Mouse (Mus musculus): Measurements from ENCODE around the gene Gaa. TPM values are rescaled to one million over a fixed set of nuclear protein-coding genes. Genes with fewer than 3 reads are reported as not detected.
A peak's percentile ranks its signal among the peaks of the same experiment; 100 is the strongest.

The Gaa gene
- polyA plus RNA-seq, 1 experiment from 2014 or later, result 62.3 TPM

- H3K27me3 ChIP-seq (replicated peaks; ENCODE audit: control insufficient read depth, insufficient read depth, low read length), result no peaks in the 10 kb centered on the region
- peak overlapping the region; percentile 87 for H3K4me2 ChIP-seq (ENCODE audit: low read length)
- H3K4me3 ChIP-seq (ENCODE audit: low read depth, low read length), result peak overlapping the region; percentile 94
- ATAC-seq (replicated peaks; ENCODE audit: low FRiP score, low TSS enrichment, low read depth), result no peak
- no peak overlapping the region for H3K27ac ChIP-seq (ENCODE audit: low read depth)
- DNase-seq (ENCODE audit: low spot score), result no peak
- peaks cover 25% of the 10 kb centered on the region for H3K36me3 ChIP-seq (ENCODE audit: control insufficient read depth, insufficient read depth, low read length)
- no peak overlapping the region for H3K9ac ChIP-seq (ENCODE audit: low read length)
- peaks cover 14% of the 10 kb centered on the region for H3K4me1 ChIP-seq (replicated peaks; ENCODE audit: control insufficient read depth, insufficient read depth, low read length)
- WGBS, result 22% methylated on average over 2 of the region's 2 CpGs
- no peaks in the 10 kb centered on the region for H3K9me3 ChIP-seq (ENCODE audit: control insufficient read depth, low read length)
Measured at GRCm38 (mm10) chr11:119300986-119301385, 33.3 kb downstream of the Gaa start.

GRCm38 (mm10) chr11:119304904-119305712, 37.4 kb downstream of the Gaa start:
- no peak for ATAC-seq (replicated peaks; ENCODE audit: low FRiP score, low TSS enrichment, low read depth)
- WGBS, result 44% methylated on average over 16 of the region's 16 CpGs
- peak; percentile 76 for DNase-seq (ENCODE audit: low spot score)
- no peak overlapping the region for H3K9ac ChIP-seq (ENCODE audit: low read length)
- no peaks in the 10 kb centered on the region for H3K36me3 ChIP-seq (ENCODE audit: control insufficient read depth, insufficient read depth, low read length)
- H3K27ac ChIP-seq (ENCODE audit: low read depth), result no peak overlapping the region
- no peaks in the 10 kb centered on the region for H3K27me3 ChIP-seq (replicated peaks; ENCODE audit: control insufficient read depth, insufficient read depth, low read length)
- no peak overlapping the region for H3K4me3 ChIP-seq (ENCODE audit: low read depth, low read length)
- H3K4me1 ChIP-seq (replicated peaks; ENCODE audit: control insufficient read depth, insufficient read depth, low read length), result peaks cover 6% of the 10 kb centered on the region
- H3K4me2 ChIP-seq (ENCODE audit: low read length), result no peak overlapping the region
- no peaks in the 10 kb centered on the region for H3K9me3 ChIP-seq (ENCODE audit: control insufficient read depth, low read length)

DNA sequence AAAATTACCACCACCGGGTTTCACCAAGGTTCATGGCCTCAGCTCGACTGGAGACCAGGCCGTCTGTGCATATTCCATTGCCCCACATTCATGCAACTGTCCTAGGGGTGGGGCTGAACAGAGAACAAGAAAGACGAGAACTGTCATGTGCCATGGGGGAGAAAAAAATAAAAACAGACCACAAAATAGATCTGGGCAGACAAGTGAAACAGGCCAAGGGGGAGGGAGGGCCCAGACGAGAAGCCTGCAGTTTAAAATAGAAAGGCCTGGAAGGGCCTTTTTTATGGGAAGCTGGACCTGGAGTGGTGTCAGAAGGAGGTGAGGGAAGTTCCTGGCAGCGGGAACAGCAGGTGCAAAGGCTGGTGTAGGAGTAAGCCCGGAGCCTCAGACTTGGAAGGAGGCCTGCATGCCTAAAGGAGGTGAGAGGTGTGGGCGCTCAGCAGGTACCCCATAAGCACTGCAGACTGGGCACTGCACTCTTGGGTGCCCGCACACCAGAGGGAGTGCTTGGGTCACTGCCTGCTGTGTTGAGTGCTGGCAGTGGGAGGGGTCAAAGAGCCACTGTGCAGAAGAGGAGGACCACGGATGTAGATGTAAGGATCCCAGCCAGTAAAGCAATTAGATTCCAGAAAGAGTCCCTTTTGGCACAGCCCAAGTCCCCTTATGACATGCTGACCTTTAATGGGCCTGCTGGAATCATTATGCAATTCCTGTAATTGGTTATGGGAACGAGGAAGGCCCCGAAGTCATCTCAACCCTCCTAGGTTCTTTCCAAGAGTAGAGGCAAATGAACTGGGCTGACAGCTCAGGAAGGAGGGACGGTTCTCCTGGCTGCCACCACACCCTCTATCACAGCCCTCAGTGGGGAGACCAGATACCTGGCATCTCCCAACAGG, 39.3 kb downstream of the Gaa start:
- WGBS, result 57% methylated on average over 13 of the region's 13 CpGs
- H3K27me3 ChIP-seq (replicated peaks; ENCODE audit: control insufficient read depth, insufficient read depth, low read length), result no peaks in the 10 kb centered on the region
- DNase-seq (ENCODE audit: low spot score) (no peak), ATAC-seq (replicated peaks; ENCODE audit: low FRiP score, low TSS enrichment, low read depth) (no peak)
- no peak overlapping the region for H3K9ac ChIP-seq (ENCODE audit: low read length)
- no peaks in the 10 kb centered on the region for H3K9me3 ChIP-seq (ENCODE audit: control insufficient read depth, low read length)
- H3K27ac ChIP-seq (ENCODE audit: low read depth), result no peak overlapping the region
- no peaks in the 10 kb centered on the region for H3K36me3 ChIP-seq (ENCODE audit: control insufficient read depth, insufficient read depth, low read length)
- no peak overlapping the region for H3K4me3 ChIP-seq (ENCODE audit: low read depth, low read length)
- no peaks in the 10 kb centered on the region for H3K4me1 ChIP-seq (replicated peaks; ENCODE audit: control insufficient read depth, insufficient read depth, low read length)
- no peak overlapping the region for H3K4me2 ChIP-seq (ENCODE audit: low read length)

DNA sequence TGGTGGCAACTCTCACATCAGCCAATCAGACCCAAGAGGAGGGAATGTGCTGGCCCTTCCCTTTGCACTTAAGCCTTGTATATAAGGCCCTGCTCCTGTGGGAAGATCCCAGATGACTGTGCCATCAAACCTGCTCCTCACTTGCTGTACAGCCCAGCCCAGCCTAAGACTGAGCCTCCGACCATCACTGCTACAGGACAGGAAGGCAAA, 39.9 kb downstream of the Gaa start, which contains the start of gene Card14:
Card14 (plus strand) TSS at position 111 of the 210 bp plus-strand sequence.
- ATAC-seq (replicated peaks; ENCODE audit: low FRiP score, low TSS enrichment, low read depth) (no peak), DNase-seq (ENCODE audit: low spot score) (no peak)
- H3K4me1 ChIP-seq (replicated peaks; ENCODE audit: control insufficient read depth, insufficient read depth, low read length), result no peaks in the 10 kb centered on the region
- no peak within 1 kb of the TSS for H3K4me3 ChIP-seq (ENCODE audit: low read depth, low read length)
- no peaks in the 10 kb centered on the region for H3K27me3 ChIP-seq (replicated peaks; ENCODE audit: control insufficient read depth, insufficient read depth, low read length)
- H3K36me3 ChIP-seq (ENCODE audit: control insufficient read depth, insufficient read depth, low read length), result no peaks in the 10 kb centered on the region
- H3K9ac ChIP-seq (ENCODE audit: low read length), result no peak within 1 kb of the TSS
- H3K4me2 ChIP-seq (ENCODE audit: low read length), result no peak within 1 kb of the TSS
- H3K9me3 ChIP-seq (ENCODE audit: control insufficient read depth, low read length), result no peaks in the 10 kb centered on the region
- WGBS, result 44% methylated on average over 1 of the region's 1 CpGs
- no peak within 1 kb of the TSS for H3K27ac ChIP-seq (ENCODE audit: low read depth)

- Histone ChIP-seq H3K27me3 (replicated peaks; ENCODE audit: control insufficient read depth, insufficient read depth, low read length) (no peaks in the 10 kb centered on the region), H3K4me1 (replicated peaks; ENCODE audit: control insufficient read depth, insufficient read depth, low read length) (no peaks in the 10 kb centered on the region), H3K4me2 (ENCODE audit: low read length) (no peak overlapping the region), H3K36me3 (ENCODE audit: control insufficient read depth, insufficient read depth, low read length) (no peaks in the 10 kb centered on the region), H3K4me3 (ENCODE audit: low read depth, low read length) (no peak overlapping the region), H3K9me3 (ENCODE audit: control insufficient read depth, low read length) (no peaks in the 10 kb centered on the region), H3K9ac (ENCODE audit: low read length) (no peak overlapping the region), H3K27ac (ENCODE audit: low read depth) (no peak overlapping the region)
- DNase-seq (ENCODE audit: low spot score) (no peak), ATAC-seq (replicated peaks; ENCODE audit: low FRiP score, low TSS enrichment, low read depth) (no peak)
- WGBS, result 25% methylated on average over 11 of the region's 11 CpGs
Measured at GRCm38 (mm10) chr11:119307916-119308315, 40.2 kb downstream of the Gaa start.

DNA sequence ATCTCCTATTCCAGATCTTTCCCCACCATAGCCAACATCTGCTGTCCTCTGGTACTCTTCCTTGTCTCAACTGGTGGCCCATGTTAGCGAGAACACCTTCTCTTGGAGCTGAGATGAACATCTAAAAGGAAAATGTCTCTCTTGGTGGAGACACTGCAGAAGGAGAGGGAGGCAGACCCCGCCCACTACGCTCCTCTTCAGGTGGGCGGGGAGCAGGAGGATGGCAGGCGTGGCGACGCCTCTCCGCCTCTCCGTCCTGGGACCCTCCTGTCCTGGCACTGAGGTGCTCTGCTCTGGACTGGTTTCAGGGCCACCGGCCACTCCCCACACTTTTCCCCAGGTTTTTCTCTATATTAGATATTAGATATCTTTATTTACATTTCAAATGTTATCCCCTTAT, 42.9 kb downstream of the Gaa start:
- DNase-seq (ENCODE audit: low spot score), result no peak
- Histone ChIP-seq H3K27me3 (replicated peaks; ENCODE audit: control insufficient read depth, insufficient read depth, low read length) (no peaks in the 10 kb centered on the region), H3K27ac (ENCODE audit: low read depth) (no peak overlapping the region), H3K36me3 (ENCODE audit: control insufficient read depth, insufficient read depth, low read length) (no peaks in the 10 kb centered on the region), H3K4me1 (replicated peaks; ENCODE audit: control insufficient read depth, insufficient read depth, low read length) (no peaks in the 10 kb centered on the region), H3K9me3 (ENCODE audit: control insufficient read depth, low read length) (no peaks in the 10 kb centered on the region), H3K4me3 (ENCODE audit: low read depth, low read length) (no peak overlapping the region), H3K9ac (ENCODE audit: low read length) (no peak overlapping the region), H3K4me2 (ENCODE audit: low read length) (no peak overlapping the region)
- ATAC-seq (replicated peaks; ENCODE audit: low FRiP score, low TSS enrichment, low read depth), result no peak
- 15% methylated on average over 10 of the region's 10 CpGs for WGBS

DNA sequence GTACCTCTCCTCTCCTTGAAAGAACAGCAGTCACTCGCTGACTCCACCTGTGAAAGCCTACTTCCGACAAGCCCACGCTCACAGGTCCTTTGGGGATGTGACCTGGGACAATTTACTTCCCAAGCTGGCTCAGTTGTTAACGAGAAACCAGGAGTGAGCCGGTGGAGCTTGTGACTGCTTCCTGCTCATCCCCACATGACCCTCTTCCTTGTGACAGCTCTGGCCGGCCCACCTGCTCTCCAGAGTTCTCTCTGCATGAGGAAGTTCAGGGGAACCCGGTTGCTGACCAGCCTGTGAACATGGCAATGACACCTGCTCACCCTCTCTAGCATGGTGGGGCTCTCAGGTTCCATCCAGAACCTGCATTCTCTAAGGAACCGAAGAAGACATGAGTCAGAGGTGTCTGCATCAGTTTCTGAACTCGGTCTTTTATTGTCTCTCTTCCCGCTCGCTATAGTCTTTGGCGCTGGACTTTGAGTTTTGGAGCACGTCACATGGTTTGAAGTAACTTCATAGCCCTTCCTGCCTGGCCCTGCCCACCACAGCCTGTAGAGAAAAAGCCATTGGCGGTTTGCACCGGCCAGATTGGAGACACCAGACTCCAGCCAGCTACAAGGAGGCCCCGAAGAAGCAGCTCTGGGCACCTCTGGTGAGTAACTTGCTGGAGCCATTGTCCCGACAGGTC, 46.7 kb downstream of the Gaa start:
- Histone ChIP-seq H3K36me3 (ENCODE audit: control insufficient read depth, insufficient read depth, low read length) (no peaks in the 10 kb centered on the region), H3K4me2 (ENCODE audit: low read length) (peak overlapping the region; percentile 38), H3K27me3 (replicated peaks; ENCODE audit: control insufficient read depth, insufficient read depth, low read length) (no peaks in the 10 kb centered on the region), H3K4me1 (replicated peaks; ENCODE audit: control insufficient read depth, insufficient read depth, low read length) (no peaks in the 10 kb centered on the region), H3K27ac (ENCODE audit: low read depth) (peak overlapping the region; percentile 80), H3K4me3 (ENCODE audit: low read depth, low read length) (peak overlapping the region; percentile 11; the same call in 1 of the 2 replicates), H3K9ac (ENCODE audit: low read length) (no peak overlapping the region), H3K9me3 (ENCODE audit: control insufficient read depth, low read length) (no peaks in the 10 kb centered on the region)
- ATAC-seq (replicated peaks; ENCODE audit: low FRiP score, low TSS enrichment, low read depth), result peak; percentile 79
- DNase-seq (ENCODE audit: low spot score), result peak; percentile 76
- WGBS, result 64% methylated on average over 17 of the region's 17 CpGs

- no peak overlapping the region for H3K4me3 ChIP-seq (ENCODE audit: low read depth, low read length)
- no peaks in the 10 kb centered on the region for H3K36me3 ChIP-seq (ENCODE audit: control insufficient read depth, insufficient read depth, low read length)
- no peak overlapping the region for H3K4me2 ChIP-seq (ENCODE audit: low read length)
- no peaks in the 10 kb centered on the region for H3K9me3 ChIP-seq (ENCODE audit: control insufficient read depth, low read length)
- no peaks in the 10 kb centered on the region for H3K4me1 ChIP-seq (replicated peaks; ENCODE audit: control insufficient read depth, insufficient read depth, low read length)
- H3K9ac ChIP-seq (ENCODE audit: low read length), result no peak overlapping the region
- WGBS, result 79% methylated on average over 4 of the region's 4 CpGs
- H3K27ac ChIP-seq (ENCODE audit: low read depth), result no peak overlapping the region
- DNase-seq (ENCODE audit: low spot score) (no peak), ATAC-seq (replicated peaks; ENCODE audit: low FRiP score, low TSS enrichment, low read depth) (no peak)
- H3K27me3 ChIP-seq (replicated peaks; ENCODE audit: control insufficient read depth, insufficient read depth, low read length), result no peaks in the 10 kb centered on the region
Measured at GRCm38 (mm10) chr11:119316720-119317119, 49.0 kb downstream of the Gaa start.

All from intestine, embryonic 14.5 days (tissue).